Mouse (Mus musculus): ENCODE results near the gene Snw1. TPM values are rescaled to one million over a fixed set of nuclear protein-coding genes. Genes with fewer than 3 reads are reported as not detected.

Gene Snw1
- polyA plus RNA-seq, 1 experiment = 2.7 TPM

DNA sequence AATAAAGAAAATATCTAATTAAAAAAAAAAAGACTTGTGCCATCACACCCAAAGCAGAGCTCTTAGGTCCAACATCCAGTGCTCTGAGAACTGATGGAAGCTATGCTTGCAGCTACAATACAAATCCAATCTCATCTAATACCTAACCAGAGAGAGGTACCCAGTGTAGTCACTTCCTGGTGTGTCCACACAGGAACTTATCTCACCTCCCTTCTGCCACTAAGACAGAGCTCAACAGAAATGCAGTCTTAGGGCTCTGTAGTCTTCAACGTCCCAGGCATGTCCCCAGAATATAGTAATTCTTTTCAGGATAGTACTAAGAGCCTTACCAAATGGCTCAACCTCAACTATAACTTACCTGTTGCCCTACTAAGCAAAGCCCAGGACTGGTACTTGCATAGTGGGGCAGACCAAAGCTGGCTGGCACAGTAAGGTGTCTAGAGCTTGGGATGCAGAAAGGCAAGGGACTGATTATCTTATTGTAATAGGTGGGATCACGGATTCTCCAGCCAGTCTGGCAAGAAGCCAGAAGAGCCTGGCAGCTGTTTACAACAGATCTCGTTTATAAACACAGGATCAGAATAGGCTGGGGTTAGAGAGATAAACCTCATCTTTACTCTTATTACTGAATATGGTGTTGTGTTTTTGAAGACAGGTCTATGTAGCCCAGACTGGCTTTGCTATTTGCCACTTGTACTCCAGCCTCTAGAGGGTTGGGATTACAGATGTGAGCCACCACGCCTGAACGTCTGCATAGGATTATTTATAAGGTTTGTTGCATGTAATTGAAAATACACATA lies 50.2 kb downstream of the Snw1 start:
- no peaks in the 10 kb centered on the region for H3K27me3 ChIP-seq (ENCODE audit: control insufficient read depth, insufficient read depth, low read length)
- TF ChIP-seq CTCF (IDR thresholded peaks at IDR 0.05; ENCODE audit: extremely low read depth, insufficient read length, insufficient replicate concordance, low read depth, low read length) (no peak), POLR2A (IDR thresholded peaks at IDR 0.05; ENCODE audit: low read depth, low read length) (no peak)
- no peak overlapping the region for H3K27ac ChIP-seq (ENCODE audit: insufficient read depth, low read depth, low read length)
- H3K36me3 ChIP-seq (ENCODE audit: control insufficient read depth, insufficient read depth, low read length) = peaks cover 19% of the 10 kb centered on the region
- no peak overlapping the region for H3K4me3 ChIP-seq (ENCODE audit: low read depth, low read length)
- H3K4me1 ChIP-seq (ENCODE audit: control insufficient read depth, insufficient read depth, insufficient read length, low read length) = peaks cover 3% of the 10 kb centered on the region; the same call in 1 of the 2 replicates
- 53% methylated on average over 5 of the region's 5 CpGs for WGBS

DNA sequence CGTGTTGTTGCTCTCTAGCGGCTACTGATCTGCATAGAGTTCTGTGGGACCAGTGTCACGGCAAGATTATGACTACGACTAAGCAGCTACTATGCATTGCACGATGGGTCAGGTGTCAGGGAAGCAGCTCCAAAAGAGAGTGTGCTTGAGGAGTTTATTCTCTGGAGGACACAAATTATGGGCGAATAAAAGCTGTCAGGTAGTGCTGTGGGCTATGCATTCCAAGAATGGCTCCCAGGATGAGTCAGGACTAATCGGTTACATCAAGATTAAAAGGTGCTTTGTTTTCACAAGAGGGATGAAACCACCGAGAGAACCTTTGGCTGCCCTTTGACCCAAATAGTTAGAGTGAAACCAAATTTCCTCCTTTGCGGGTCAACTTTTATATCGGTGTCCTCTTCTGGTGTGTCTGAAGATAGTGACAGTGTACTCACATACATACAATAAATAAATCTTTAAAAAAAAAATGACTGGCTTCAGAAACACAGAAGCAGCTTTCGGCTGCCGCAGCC lies 52.0 kb downstream of the Snw1 start:
- no peak for TF ChIP-seq CTCF (IDR thresholded peaks at IDR 0.05; ENCODE audit: extremely low read depth, insufficient read length, insufficient replicate concordance, low read depth, low read length)
- TF ChIP-seq POLR2A (IDR thresholded peaks at IDR 0.05; ENCODE audit: low read depth, low read length) = no peak
- Histone ChIP-seq H3K4me3 (ENCODE audit: low read depth, low read length) (no peak overlapping the region), H3K27me3 (ENCODE audit: control insufficient read depth, insufficient read depth, low read length) (no peaks in the 10 kb centered on the region), H3K27ac (ENCODE audit: insufficient read depth, low read depth, low read length) (no peak overlapping the region), H3K4me1 (ENCODE audit: control insufficient read depth, insufficient read depth, insufficient read length, low read length) (peaks cover 3% of the 10 kb centered on the region; the same call in 1 of the 2 replicates), H3K36me3 (ENCODE audit: control insufficient read depth, insufficient read depth, low read length) (peaks cover 8% of the 10 kb centered on the region)
- 27% methylated on average over 12 of the region's 12 CpGs for WGBS

DNA sequence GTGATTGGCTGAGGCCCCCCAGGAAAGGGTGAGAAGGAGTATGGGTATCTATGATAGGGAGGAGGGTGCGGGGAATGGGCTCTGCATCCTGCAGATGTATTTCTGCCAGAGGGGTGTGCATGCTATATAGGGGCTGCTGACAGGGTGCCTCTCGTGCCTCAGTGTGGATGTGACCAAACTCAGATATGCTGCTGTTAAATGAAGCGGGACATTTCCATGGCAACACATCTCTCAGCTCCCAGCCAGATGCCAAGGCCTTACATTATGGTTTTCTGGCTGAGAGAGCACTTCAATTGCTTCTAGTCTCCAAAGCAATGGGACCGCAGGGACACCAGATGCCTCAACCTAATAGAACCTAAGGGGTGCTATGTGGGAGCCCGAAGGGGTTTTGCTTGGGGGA lies 53.2 kb downstream of the Snw1 start:
- H3K27ac ChIP-seq (ENCODE audit: insufficient read depth, low read depth, low read length) = no peak overlapping the region
- 76% methylated on average over 5 of the region's 5 CpGs for WGBS
- no peak overlapping the region for H3K4me3 ChIP-seq (ENCODE audit: low read depth, low read length)
- H3K36me3 ChIP-seq (ENCODE audit: control insufficient read depth, insufficient read depth, low read length) = peaks cover 5% of the 10 kb centered on the region; the same call in 1 of the 2 replicates
- H3K4me1 ChIP-seq (ENCODE audit: control insufficient read depth, insufficient read depth, insufficient read length, low read length) = peaks cover 3% of the 10 kb centered on the region; the same call in 1 of the 2 replicates
- H3K27me3 ChIP-seq (ENCODE audit: control insufficient read depth, insufficient read depth, low read length) = no peaks in the 10 kb centered on the region
- no peak for TF ChIP-seq POLR2A (IDR thresholded peaks at IDR 0.05; ENCODE audit: low read depth, low read length)
- TF ChIP-seq CTCF (IDR thresholded peaks at IDR 0.05; ENCODE audit: extremely low read depth, insufficient read length, insufficient replicate concordance, low read depth, low read length) = no peak

DNA sequence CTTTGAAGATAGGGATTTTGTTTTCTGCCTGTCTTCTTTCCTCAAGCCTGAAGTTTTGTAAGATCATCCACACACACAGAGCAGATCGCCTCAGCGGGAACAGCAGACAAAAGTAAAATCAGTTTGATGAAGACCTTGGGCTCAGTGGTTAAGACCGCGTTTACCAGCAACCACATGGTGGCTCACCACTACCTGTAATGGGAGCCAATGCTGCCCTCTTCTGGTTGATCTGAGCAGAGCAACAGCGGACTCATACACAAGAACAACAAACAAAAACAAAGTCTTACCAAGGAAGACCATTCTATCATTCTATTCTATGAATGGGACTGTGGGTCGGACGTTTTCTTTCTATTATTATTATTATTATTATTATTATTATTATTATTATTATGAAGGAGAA lies 55.4 kb downstream of the Snw1 start:
- Histone ChIP-seq H3K4me1 (ENCODE audit: control insufficient read depth, insufficient read depth, insufficient read length, low read length) (peaks cover 3% of the 10 kb centered on the region; the same call in 1 of the 2 replicates), H3K36me3 (ENCODE audit: control insufficient read depth, insufficient read depth, low read length) (no peaks in the 10 kb centered on the region), H3K4me3 (ENCODE audit: low read depth, low read length) (no peak overlapping the region), H3K27me3 (ENCODE audit: control insufficient read depth, insufficient read depth, low read length) (no peaks in the 10 kb centered on the region), H3K27ac (ENCODE audit: insufficient read depth, low read depth, low read length) (no peak overlapping the region)
- TF ChIP-seq CTCF (IDR thresholded peaks at IDR 0.05; ENCODE audit: extremely low read depth, insufficient read length, insufficient replicate concordance, low read depth, low read length) (peak; percentile 83; the same call in 1 of the 2 replicates), POLR2A (IDR thresholded peaks at IDR 0.05; ENCODE audit: low read depth, low read length) (no peak)
- WGBS = 20% methylated on average over 7 of the region's 7 CpGs

DNA sequence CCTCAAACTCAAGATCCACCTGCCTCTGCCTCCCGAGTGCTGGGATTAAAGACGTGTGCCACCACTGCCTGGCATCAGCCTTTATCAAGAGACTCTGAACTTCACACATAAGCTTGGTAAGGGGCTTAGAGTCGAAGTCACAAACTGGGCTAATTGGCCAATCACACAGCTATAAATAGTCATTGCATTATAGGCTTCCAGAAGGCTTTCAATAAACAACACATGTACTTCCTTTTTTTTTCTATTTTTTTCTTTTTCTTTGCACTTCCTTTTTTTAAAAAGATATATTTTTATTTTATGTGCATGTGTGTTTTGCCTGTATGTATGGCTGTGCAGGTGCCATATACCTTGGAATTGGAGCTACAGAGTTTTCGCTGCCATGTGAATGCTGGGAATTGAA lies 56.7 kb downstream of the Snw1 start:
- H3K27me3 ChIP-seq (ENCODE audit: control insufficient read depth, insufficient read depth, low read length) = no peaks in the 10 kb centered on the region
- 60% methylated on average over 4 of the region's 4 CpGs for WGBS
- H3K4me3 ChIP-seq (ENCODE audit: low read depth, low read length) = no peak overlapping the region
- peaks cover 8% of the 10 kb centered on the region; the same call in 1 of the 2 replicates for H3K4me1 ChIP-seq (ENCODE audit: control insufficient read depth, insufficient read depth, insufficient read length, low read length)
- TF ChIP-seq CTCF (IDR thresholded peaks at IDR 0.05; ENCODE audit: extremely low read depth, insufficient read length, insufficient replicate concordance, low read depth, low read length) (no peak), POLR2A (IDR thresholded peaks at IDR 0.05; ENCODE audit: low read depth, low read length) (no peak)
- no peaks in the 10 kb centered on the region for H3K36me3 ChIP-seq (ENCODE audit: control insufficient read depth, insufficient read depth, low read length)
- H3K27ac ChIP-seq (ENCODE audit: insufficient read depth, low read depth, low read length) = no peak overlapping the region

DNA sequence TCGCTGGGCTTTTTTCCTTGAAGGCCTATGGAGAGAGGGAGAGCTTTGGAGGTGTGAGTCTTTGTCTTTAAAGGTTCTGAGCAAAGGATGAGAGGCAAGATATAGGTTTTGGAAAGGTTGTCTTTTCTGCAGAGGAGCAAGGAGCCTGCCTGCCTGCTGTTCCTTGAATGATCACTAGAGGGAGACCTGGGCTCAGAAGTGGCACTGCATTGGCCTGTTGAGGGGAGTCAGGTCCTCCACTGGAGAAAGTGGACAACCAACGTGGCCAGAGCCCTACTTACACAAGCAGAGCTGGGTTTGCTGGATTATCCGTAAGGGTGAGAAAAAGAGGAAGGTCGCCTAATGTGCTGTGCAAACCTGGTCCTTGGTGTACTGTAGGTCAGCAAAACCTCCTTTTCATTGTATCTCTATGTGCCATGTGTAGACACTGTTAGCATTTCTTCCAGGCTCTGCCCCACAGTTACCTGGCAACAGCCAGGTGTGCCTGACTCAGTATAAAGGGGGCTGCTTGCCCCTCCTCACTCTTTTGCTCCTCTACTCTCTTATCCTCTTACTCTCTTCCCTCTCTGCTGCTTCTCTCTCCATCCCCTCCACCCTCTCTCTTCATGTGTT lies 58.8 kb downstream of the Snw1 start:
- WGBS = 20% methylated on average over 4 of the region's 4 CpGs

DNA sequence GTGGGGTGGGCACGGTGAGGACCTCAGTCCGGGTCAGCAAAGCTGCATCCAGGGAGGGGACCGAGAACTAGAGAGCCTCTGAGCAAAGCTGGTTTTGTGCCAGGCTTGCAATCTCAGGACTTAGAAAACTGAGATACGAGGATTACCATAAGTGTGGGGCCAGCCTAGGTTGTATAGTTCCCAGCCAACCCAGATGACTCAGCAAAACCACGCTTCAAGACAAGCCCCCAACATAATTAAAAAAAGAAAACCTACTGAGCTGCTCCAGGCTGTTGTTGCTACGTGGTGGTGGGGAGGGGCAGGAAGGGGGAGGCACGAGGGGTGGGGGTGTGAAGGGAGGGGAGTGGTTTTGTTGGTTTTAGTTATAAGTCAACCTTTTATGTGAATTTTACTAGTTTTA lies 61.1 kb downstream of the Snw1 start:
- H3K4me3 ChIP-seq (ENCODE audit: low read depth, low read length) = no peak overlapping the region
- H3K4me1 ChIP-seq (ENCODE audit: control insufficient read depth, insufficient read depth, insufficient read length, low read length) = peaks cover 18% of the 10 kb centered on the region
- WGBS = 15% methylated on average over 7 of the region's 7 CpGs
- H3K27ac ChIP-seq (ENCODE audit: insufficient read depth, low read depth, low read length) = no peak overlapping the region
- no peaks in the 10 kb centered on the region for H3K36me3 ChIP-seq (ENCODE audit: control insufficient read depth, insufficient read depth, low read length)
- no peaks in the 10 kb centered on the region for H3K27me3 ChIP-seq (ENCODE audit: control insufficient read depth, insufficient read depth, low read length)
- TF ChIP-seq CTCF (IDR thresholded peaks at IDR 0.05; ENCODE audit: extremely low read depth, insufficient read length, insufficient replicate concordance, low read depth, low read length) (no peak), POLR2A (IDR thresholded peaks at IDR 0.05; ENCODE audit: low read depth, low read length) (no peak)

More for the DNA sequence above, 58.8 kb downstream of the Snw1 start:
- no peak overlapping the region for H3K4me3 ChIP-seq (ENCODE audit: low read depth, low read length)
- TF ChIP-seq CTCF (IDR thresholded peaks at IDR 0.05; ENCODE audit: extremely low read depth, insufficient read length, insufficient replicate concordance, low read depth, low read length) (peak; percentile 79; the same call in 1 of the 2 replicates), POLR2A (IDR thresholded peaks at IDR 0.05; ENCODE audit: low read depth, low read length) (no peak)
- H3K36me3 ChIP-seq (ENCODE audit: control insufficient read depth, insufficient read depth, low read length) = no peaks in the 10 kb centered on the region
- H3K27ac ChIP-seq (ENCODE audit: insufficient read depth, low read depth, low read length) = no peak overlapping the region
- peaks cover 11% of the 10 kb centered on the region; the same call in 1 of the 2 replicates for H3K4me1 ChIP-seq (ENCODE audit: control insufficient read depth, insufficient read depth, insufficient read length, low read length)
- H3K27me3 ChIP-seq (ENCODE audit: control insufficient read depth, insufficient read depth, low read length) = no peaks in the 10 kb centered on the region

Data from small intestine, adult 2 months (tissue).